Mouse (Mus musculus) bone marrow macrophage, adult 2 months (primary cell): Measurements from ENCODE around the gene Oma1. TPM values are rescaled to one million over a fixed set of nuclear protein-coding genes. Genes with fewer than 3 reads are reported as not detected.

ENCODE experiments used
- H3K27ac ChIP-seq: 2 replicates; pipeline ENCODE4 v1.5.1; 2012; ENCODE audit warnings: low read depth, low read length; ENCODE audit not compliant: insufficient read depth
- H3K4me1 ChIP-seq: 2 replicates; pipeline ENCODE4 v1.6.1; 2012; ENCODE audit warnings: low read length; ENCODE audit not compliant: control insufficient read depth, insufficient read depth
- H3K4me3 ChIP-seq: 2 replicates; pipeline ENCODE4 v1.5.1; 2012; ENCODE audit warnings: mild to moderate bottlenecking, low read length, moderate library complexity; ENCODE audit not compliant: insufficient read depth
- CTCF ChIP-seq: IDR thresholded peaks from 2 replicates; pipeline ENCODE4 v1.5.1; 2012; ENCODE audit warnings: low read depth, mild to moderate bottlenecking, low read length, moderate library complexity
- POLR2A ChIP-seq: IDR thresholded peaks from 2 replicates; pipeline ENCODE4 v1.6.1; 2012; ENCODE audit warnings: mild to moderate bottlenecking, low read depth, low read length, borderline replicate concordance
- polyA plus RNA-seq: library from polyadenylated mRNA; stranded (reverse); fragments of >200 nt; gene quantifications from 2 replicates; pipeline ENCODE4 v1.2.4, GENCODE M21; 2012; ENCODE audit not compliant: missing spikeins, insufficient read depth, insufficient read length

Gene Oma1
- polyA plus RNA-seq, 1 experiment, result 20.3 TPM

GRCm38 (mm10) chr4:103349219-103349618 is 35.6 kb downstream of the Oma1 start:
- no peak for TF ChIP-seq CTCF
- TF ChIP-seq POLR2A, result no peak
- Histone ChIP-seq H3K27ac (no peak overlapping the region), H3K4me1 (peaks cover 8% of the 10 kb centered on the region), H3K4me3 (no peak overlapping the region)

- no peak overlapping the region for H3K27ac ChIP-seq
- H3K4me1 ChIP-seq, result peaks cover 8% of the 10 kb centered on the region
- no peak overlapping the region for H3K4me3 ChIP-seq
- TF ChIP-seq CTCF (no peak), POLR2A (no peak)
These were observed 39.3 kb downstream of the Oma1 start for GRCm38 (mm10) chr4:103352926-103353325.

- TF ChIP-seq CTCF (no peak), POLR2A (no peak)
These were observed 43.8 kb downstream of the Oma1 start for GRCm38 (mm10) chr4:103357457-103357856.

GRCm38 (mm10) chr4:103358941-103359448 is 45.4 kb downstream of the Oma1 start:
- Histone ChIP-seq H3K4me1 (peaks cover 7% of the 10 kb centered on the region), H3K27ac (peak overlapping the region; percentile 68), H3K4me3 (no peak overlapping the region)
- TF ChIP-seq CTCF, result no peak
- no peak for TF ChIP-seq POLR2A

More at GRCm38 (mm10) chr4:103357457-103357856, 43.8 kb downstream of the Oma1 start:
- H3K4me1 ChIP-seq, result peaks cover 7% of the 10 kb centered on the region
- no peak overlapping the region for H3K27ac ChIP-seq
- H3K4me3 ChIP-seq, result no peak overlapping the region

- H3K4me3 ChIP-seq, result no peak overlapping the region
- H3K4me1 ChIP-seq, result no peaks in the 10 kb centered on the region
- no peak overlapping the region for H3K27ac ChIP-seq
- TF ChIP-seq CTCF (no peak), POLR2A (no peak)
These were observed 68.6 kb downstream of the Oma1 start for GRCm38 (mm10) chr4:103382171-103382570.

GRCm38 (mm10) chr4:103385031-103385430 is 71.4 kb downstream of the Oma1 start:
- H3K4me1 ChIP-seq, result no peaks in the 10 kb centered on the region
- TF ChIP-seq CTCF (no peak), POLR2A (no peak)
- H3K4me3 ChIP-seq, result no peak overlapping the region
- no peak overlapping the region for H3K27ac ChIP-seq

- Histone ChIP-seq H3K27ac (no peak overlapping the region), H3K4me1 (no peaks in the 10 kb centered on the region), H3K4me3 (no peak overlapping the region)
- TF ChIP-seq CTCF, result no peak
- no peak for TF ChIP-seq POLR2A
These were observed 72.5 kb downstream of the Oma1 start for GRCm38 (mm10) chr4:103385835-103386787.

GRCm38 (mm10) chr4:103387292-103387691 is 73.7 kb downstream of the Oma1 start:
- Histone ChIP-seq H3K4me1 (no peaks in the 10 kb centered on the region), H3K27ac (no peak overlapping the region), H3K4me3 (no peak overlapping the region)
- no peak for TF ChIP-seq CTCF
- TF ChIP-seq POLR2A, result no peak

GRCm38 (mm10) chr4:103388530-103389178 is 75.0 kb downstream of the Oma1 start:
- no peaks in the 10 kb centered on the region for H3K4me1 ChIP-seq
- H3K27ac ChIP-seq, result no peak overlapping the region
- TF ChIP-seq CTCF (no peak), POLR2A (no peak)
- no peak overlapping the region for H3K4me3 ChIP-seq
